Mouse (Mus musculus) CH12.LX (cell line): Measurements from ENCODE around the gene Cep112.
A peak's percentile ranks its signal among the peaks of the same experiment; 100 is the strongest.

Experiments
- CTCF ChIP-seq, 2 experiments: IDR thresholded peaks in 1 of 2; conservative IDR thresholded peaks in 1 of 2; 2 replicates each; pipeline ENCODE4 v1.5.1; 2011 to 2012; ENCODE audit warnings: low read depth in 2 of 2, low read length in 2 of 2, improper control_type of control experiment in 1 of 2, inconsistent platforms in 1 of 2, mild to moderate bottlenecking in 1 of 2, moderate library complexity in 1 of 2
- HCFC1 ChIP-seq: IDR thresholded peaks from 2 replicates; pipeline ENCODE4 v1.6.1; 2012; ENCODE audit warnings: low read depth, mild to moderate bottlenecking, inconsistent platforms, low read length, improper control_type of control experiment
- KAT2A ChIP-seq: IDR thresholded peaks from 2 replicates; pipeline ENCODE4 v1.6.1; 2012; ENCODE audit warnings: low read length, improper control_type of control experiment, inconsistent platforms; ENCODE audit not compliant: insufficient replicate concordance
- MAFK ChIP-seq: IDR thresholded peaks from 2 replicates; pipeline ENCODE4 v1.6.1; 2011; ENCODE audit warnings: low read length, improper control_type of control experiment; ENCODE audit not compliant: insufficient replicate concordance
- MAX ChIP-seq: IDR thresholded peaks from 2 replicates; pipeline ENCODE4 v1.6.1; 2011; ENCODE audit warnings: low read length, improper control_type of control experiment
- POLR2A ChIP-seq: IDR thresholded peaks from 2 replicates; pipeline ENCODE4 v1.6.1; 2011; ENCODE audit warnings: low read depth, mild to moderate bottlenecking, improper control_type of control experiment, low read length

GRCm38 (mm10) chr11:108625546-108626232 lies 200.7 kb downstream of the Cep112 start:
- TF ChIP-seq POLR2A, result no peak
- no peak for TF ChIP-seq MAX
- TF ChIP-seq KAT2A, result no peak
- TF ChIP-seq CTCF (conservative IDR thresholded peaks at IDR 0.05 in 1 of 2, IDR thresholded peaks at IDR 0.05 in 1 of 2; ENCODE audit: low read depth in 2 of 2, low read length in 2 of 2), result peak; percentile 22 to 41; a peak in 2 of 4 replicates
- TF ChIP-seq HCFC1, result no peak
- TF ChIP-seq MAFK, result no peak
